Mouse (Mus musculus) heart, embryonic 16.5 days (tissue): ENCODE data around the gene Itpr1. TPM values are rescaled to one million over a fixed set of nuclear protein-coding genes. Genes with fewer than 3 reads are reported as not detected.
A peak's percentile ranks its signal among the peaks of the same experiment; 100 is the strongest.

ENCODE experiments used
- ATAC-seq: fragments of 200-750 bp; cut with Nextera tagmentation; replicated peaks from 2 replicates; pipeline ENCODE4 v1.8.0; 2017; ENCODE audit warnings: moderate number of reproducible peaks; ENCODE audit not compliant: insufficient read depth, low FRiP score; ENCODE audit errors: extremely low read depth
- H3K27ac ChIP-seq: fragments of 300-500 bp; sonication (generic); 2 replicates; pipeline ENCODE4 v1.5.1; 2014; ENCODE audit warnings: mild to moderate bottlenecking, low read length, control low read depth, moderate library complexity
- H3K27me3 ChIP-seq: fragments of 300-500 bp; sonication (generic); 2 replicates; pipeline ENCODE4 v1.6.1; 2014; ENCODE audit warnings: low read length, mixed read lengths; ENCODE audit not compliant: control insufficient read depth, insufficient read depth
- H3K36me3 ChIP-seq: fragments of 300-500 bp; sonication (generic); 2 replicates; pipeline ENCODE4 v1.6.1; 2014; ENCODE audit not compliant: control insufficient read depth, insufficient read depth
- H3K4me1 ChIP-seq: fragments of 300-500 bp; sonication (generic); 2 replicates; pipeline ENCODE4 v1.6.1; 2014; ENCODE audit warnings: low read length, mixed read lengths; ENCODE audit not compliant: control insufficient read depth, insufficient read depth
- H3K4me2 ChIP-seq: fragments of 300-500 bp; sonication (generic); 2 replicates; pipeline ENCODE4 v1.6.1; 2014; ENCODE audit warnings: low read depth, mild to moderate bottlenecking, control low read depth, low read length
- H3K4me3 ChIP-seq: fragments of 300-500 bp; sonication (generic); 2 replicates; pipeline ENCODE4 v1.5.1; 2014; ENCODE audit warnings: mild to moderate bottlenecking, control low read depth, low read length
- H3K9ac ChIP-seq: fragments of 300-500 bp; sonication (generic); 2 replicates; pipeline ENCODE4 v1.6.1; 2014; ENCODE audit warnings: low read length, control low read depth
- H3K9me3 ChIP-seq: fragments of 300-500 bp; sonication (generic); replicated peaks from 2 replicates; pipeline ENCODE4 v1.6.1; 2016; ENCODE audit warnings: low read length; ENCODE audit not compliant: control insufficient read depth
- WGBS: fragments of 180-500 bp; shearing (Covaris S2); extraction: QIAGEN DNeasy Blood & Tissue Kit; methylation state at CpG from one replicate; pipeline ENCODE4 v1.1.7; 2014; 5-methylcytosine and 5-hydroxymethylcytosine counted together
- polyA plus RNA-seq: library from polyadenylated mRNA; unstranded; fragments of >200 nt; fragmentation: Nextera tagmentation; extraction: Ambion mirVana; gene quantifications from 2 replicates; pipeline ENCODE4 v1.2.1, GENCODE M21; 2015

Itpr1 gene
- 10.8 and 12.3 TPM in 2 replicates for polyA plus RNA-seq

- WGBS, result 0% methylated on average over 27 of the region's 27 CpGs
- peak; percentile 99 for ATAC-seq
Observed at GRCm38 (mm10) chr6:108212881-108213295, at the start of gene Itpr1. Gene Itpr1 (plus strand): TSS chr6:108213096.

GRCm38 (mm10) chr6:108164935-108165334 is 48.0 kb upstream of the Itpr1 start:
- ATAC-seq, result no peak
- no peaks in the 10 kb centered on the region for H3K9me3 ChIP-seq
- H3K27me3 ChIP-seq, result no peaks in the 10 kb centered on the region
- no peaks in the 10 kb centered on the region for H3K4me1 ChIP-seq
- H3K27ac ChIP-seq, result no peak overlapping the region
- 81% methylated on average over 5 of the region's 5 CpGs for WGBS
- no peaks in the 10 kb centered on the region for H3K36me3 ChIP-seq
- no peak overlapping the region for H3K9ac ChIP-seq
- H3K4me2 ChIP-seq, result no peak overlapping the region
- H3K4me3 ChIP-seq, result no peak overlapping the region

More at GRCm38 (mm10) chr6:108212881-108213295, at the start of gene Itpr1:
- H3K9ac ChIP-seq, result peak within 1 kb of the TSS; percentile 79
- H3K4me2 ChIP-seq, result peak within 1 kb of the TSS; percentile 90
- no peaks in the 10 kb centered on the region for H3K9me3 ChIP-seq
- H3K36me3 ChIP-seq, result 0 out of 2 replicates have a peak, but pooled peaks cover 3% of the 10 kb centered on the region
- peak within 1 kb of the TSS; percentile 79 for H3K27ac ChIP-seq
- H3K4me1 ChIP-seq, result peaks cover 33% of the 10 kb centered on the region
- peak within 1 kb of the TSS; percentile 77 for H3K4me3 ChIP-seq
- H3K27me3 ChIP-seq, result no peaks in the 10 kb centered on the region

DNA sequence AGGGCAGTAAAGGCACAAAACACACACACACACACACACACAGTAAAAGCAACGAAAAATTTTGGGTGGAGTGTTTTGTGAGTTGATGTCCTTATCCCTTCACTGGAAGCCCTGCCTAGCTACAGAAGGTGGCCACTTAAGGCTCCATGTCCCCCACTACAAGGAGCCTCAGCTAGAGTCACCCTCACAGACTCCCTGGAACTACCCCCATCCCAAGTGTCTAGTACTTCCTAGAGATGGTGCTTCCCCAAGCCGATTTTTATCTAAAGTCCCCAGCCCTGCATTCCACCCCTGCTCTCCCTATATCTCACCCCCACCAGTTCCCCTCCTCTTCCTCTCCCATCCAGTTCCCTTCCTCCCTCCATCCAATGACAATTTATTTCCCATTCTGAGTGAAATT is 47.3 kb upstream of the Itpr1 start:
- no peak overlapping the region for H3K9ac ChIP-seq
- H3K36me3 ChIP-seq, result no peaks in the 10 kb centered on the region
- H3K9me3 ChIP-seq, result no peaks in the 10 kb centered on the region
- no peak; the same call in 1 of the 2 replicates for ATAC-seq
- no peak overlapping the region for H3K27ac ChIP-seq
- no peak overlapping the region for H3K4me2 ChIP-seq
- H3K4me3 ChIP-seq, result no peak overlapping the region
- WGBS, result 72% methylated on average over 2 of the region's 2 CpGs
- H3K27me3 ChIP-seq, result no peaks in the 10 kb centered on the region
- no peaks in the 10 kb centered on the region for H3K4me1 ChIP-seq

GRCm38 (mm10) chr6:108167946-108168680 is 44.8 kb upstream of the Itpr1 start:
- Histone ChIP-seq H3K36me3 (peaks cover 11% of the 10 kb centered on the region), H3K9ac (no peak overlapping the region), H3K27ac (no peak overlapping the region), H3K9me3 (0 out of 2 replicates have a peak, but pooled peaks cover 2% of the 10 kb centered on the region), H3K27me3 (no peaks in the 10 kb centered on the region), H3K4me1 (no peaks in the 10 kb centered on the region), H3K4me2 (no peak overlapping the region), H3K4me3 (no peak overlapping the region)
- no peak for ATAC-seq
- 64% methylated on average over 7 of the region's 7 CpGs for WGBS

DNA sequence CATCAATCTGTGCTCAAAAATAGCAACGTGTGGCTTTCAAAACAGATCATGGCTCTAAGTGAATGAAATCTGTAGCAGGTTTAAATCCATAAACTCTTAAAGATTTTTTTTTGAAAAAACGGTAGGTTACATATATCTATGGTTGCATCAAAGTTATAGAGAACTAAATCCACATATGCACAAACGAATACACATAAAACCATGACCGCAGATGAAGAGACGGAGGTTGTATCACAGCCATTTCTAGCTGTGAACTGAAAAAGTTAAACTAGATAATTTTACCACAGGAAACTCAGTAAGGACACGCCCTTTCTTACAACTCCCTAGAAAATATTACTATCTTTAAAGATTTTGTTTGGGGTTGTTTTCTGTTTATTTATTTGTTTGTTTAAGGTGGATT is 44.2 kb upstream of the Itpr1 start:
- Histone ChIP-seq H3K9ac (no peak overlapping the region), H3K36me3 (peaks cover 14% of the 10 kb centered on the region), H3K4me3 (no peak overlapping the region), H3K27me3 (no peaks in the 10 kb centered on the region), H3K4me1 (no peaks in the 10 kb centered on the region), H3K9me3 (0 out of 2 replicates have a peak, but pooled peaks cover 2% of the 10 kb centered on the region), H3K4me2 (no peak overlapping the region), H3K27ac (no peak overlapping the region)
- 88% methylated on average over 6 of the region's 6 CpGs for WGBS
- no peak for ATAC-seq

DNA sequence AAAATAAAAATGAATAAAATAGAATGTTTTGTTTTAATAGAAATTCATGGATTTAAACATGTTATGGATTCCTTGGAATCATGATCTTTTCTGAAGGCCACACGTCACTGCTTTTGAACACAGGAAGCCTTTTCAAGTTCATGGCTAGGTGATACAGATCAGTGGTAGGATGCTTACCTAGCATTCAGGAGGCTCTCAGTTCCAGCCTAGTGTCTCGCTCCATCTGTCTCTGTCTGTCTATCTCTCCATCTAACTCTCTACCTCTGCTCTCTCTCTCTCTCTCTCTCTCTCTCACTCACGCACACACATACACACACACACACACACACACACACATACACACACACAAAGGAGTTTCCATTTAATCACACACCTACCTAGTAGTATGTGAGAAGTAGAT is 43.4 kb upstream of the Itpr1 start:
- 0 out of 2 replicates have a peak, but pooled peaks cover 2% of the 10 kb centered on the region for H3K9me3 ChIP-seq
- H3K9ac ChIP-seq, result no peak overlapping the region
- ATAC-seq, result no peak
- peaks cover 14% of the 10 kb centered on the region for H3K36me3 ChIP-seq
- H3K27me3 ChIP-seq, result no peaks in the 10 kb centered on the region
- H3K4me1 ChIP-seq, result no peaks in the 10 kb centered on the region
- H3K27ac ChIP-seq, result no peak overlapping the region
- no peak overlapping the region for H3K4me3 ChIP-seq
- 84% methylated on average over 3 of the region's 3 CpGs for WGBS
- no peak overlapping the region for H3K4me2 ChIP-seq

DNA sequence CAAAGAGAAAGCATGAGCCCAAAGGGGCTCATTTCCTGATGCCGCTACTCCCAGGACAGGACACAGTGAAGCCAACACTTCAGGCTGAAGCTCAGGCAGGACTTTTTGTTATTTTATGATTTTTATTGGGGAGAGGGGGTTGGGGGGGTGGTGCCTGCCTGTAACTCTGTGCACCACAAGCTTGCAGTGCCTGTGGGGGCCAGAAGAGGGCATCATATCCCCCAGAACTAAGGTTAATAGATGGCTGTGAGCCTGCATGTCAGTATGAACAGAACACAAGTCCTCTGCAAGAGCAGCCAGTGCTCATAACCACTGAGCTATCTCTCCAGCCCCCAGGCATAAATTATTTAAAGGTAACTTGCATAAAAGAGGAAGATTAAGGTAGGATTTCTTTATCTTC is 40.7 kb upstream of the Itpr1 start:
- ATAC-seq, result no peak
- Histone ChIP-seq H3K4me1 (no peaks in the 10 kb centered on the region), H3K36me3 (peaks cover 14% of the 10 kb centered on the region), H3K27ac (no peak overlapping the region), H3K27me3 (no peaks in the 10 kb centered on the region), H3K9ac (no peak overlapping the region), H3K4me2 (no peak overlapping the region), H3K4me3 (no peak overlapping the region), H3K9me3 (0 out of 2 replicates have a peak, but pooled peaks cover 2% of the 10 kb centered on the region)
- 100% methylated on average over 1 of the region's 1 CpGs for WGBS

GRCm38 (mm10) chr6:108174181-108174580 is 38.7 kb upstream of the Itpr1 start:
- Histone ChIP-seq H3K4me1 (no peaks in the 10 kb centered on the region), H3K36me3 (peaks cover 14% of the 10 kb centered on the region), H3K27me3 (no peaks in the 10 kb centered on the region), H3K9me3 (0 out of 2 replicates have a peak, but pooled peaks cover 2% of the 10 kb centered on the region), H3K9ac (no peak overlapping the region), H3K4me3 (no peak overlapping the region), H3K27ac (no peak overlapping the region; the same call in 1 of the 2 replicates), H3K4me2 (no peak overlapping the region)
- ATAC-seq, result no peak
- whole genome bisulfite sequencing, result 70% methylated on average over 3 of the region's 3 CpGs

GRCm38 (mm10) chr6:108179087-108179486 is 33.8 kb upstream of the Itpr1 start:
- ATAC-seq, result no peak
- no peak overlapping the region for H3K4me2 ChIP-seq
- no peak overlapping the region for H3K4me3 ChIP-seq
- no peak overlapping the region for H3K27ac ChIP-seq
- no peaks in the 10 kb centered on the region for H3K9me3 ChIP-seq
- H3K27me3 ChIP-seq, result no peaks in the 10 kb centered on the region
- 89% methylated on average over 2 of the region's 2 CpGs for WGBS
- no peak overlapping the region for H3K9ac ChIP-seq
- H3K36me3 ChIP-seq, result no peaks in the 10 kb centered on the region
- H3K4me1 ChIP-seq, result no peaks in the 10 kb centered on the region
